Mouse (Mus musculus): ENCODE measurements around the gene Pgbd1.

DNA sequence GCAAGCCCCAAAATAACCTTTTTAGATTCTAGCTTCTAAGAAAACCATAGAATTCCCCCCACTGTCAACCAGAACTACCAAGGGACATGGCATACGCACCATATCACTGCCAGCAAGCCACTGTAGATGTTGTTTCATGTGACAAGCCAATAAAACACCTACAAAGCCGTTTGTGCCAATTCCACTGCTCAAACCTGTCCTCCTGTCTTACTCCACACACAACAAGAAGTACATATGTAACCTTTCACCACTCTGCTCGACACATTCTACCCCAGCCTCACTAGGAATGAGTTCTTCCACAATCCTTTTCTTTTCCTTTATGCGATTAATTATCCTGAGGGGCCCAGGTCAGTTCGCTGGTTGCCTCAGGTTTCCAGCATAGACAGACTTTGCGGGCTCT is 45.2 kb downstream of the Pgbd1 start:
- TF ChIP-seq CTCF (IDR thresholded peaks at IDR 0.05; ENCODE audit: borderline replicate concordance, control insufficient read depth, extremely low read depth, insufficient read depth, low read length, poor library complexity) (no peak), POLR2A (IDR thresholded peaks at IDR 0.05; ENCODE audit: control insufficient read depth, extremely low read depth, insufficient read depth, low read length, poor library complexity) (no peak)

All from thymus, adult 2 months (tissue).